Mouse (Mus musculus) spleen, postnatal 36 days (tissue): ENCODE results near the gene 4930579G24Rik.

ENCODE experiments used
- DNase-seq, 2 experiments: peaks; one replicate each; pipeline ENCODE4 v3.0.0; 2022; ENCODE audit warnings: low spot score in 2 of 2, mixed read lengths in 1 of 2

Gene 4930579G24Rik

GRCm38 (mm10) chr3:79628561-79629415, at the start of gene 4930579G24Rik:
4930579G24Rik (plus strand) TSS chr3:79629079.
- DNase-seq: peak; percentile 98

GRCm38 (mm10) chr3:79579891-79580575, 48.8 kb upstream of the 4930579G24Rik start:
- peak in 1 of 2 experiments; percentile 37 for DNase-seq

- DNase-seq: peak; percentile 76 to 79
Measured at GRCm38 (mm10) chr3:79586804-79587203, 42.1 kb upstream of the 4930579G24Rik start.

GRCm38 (mm10) chr3:79589671-79590070, 39.2 kb upstream of the 4930579G24Rik start:
- DNase-seq: no peak

- peak; percentile 76 to 77 for DNase-seq
Measured at GRCm38 (mm10) chr3:79590863-79591792, 37.8 kb upstream of the 4930579G24Rik start, which contains the start of gene Ppid. Ppid (plus strand) TSS chr3:79591342.

GRCm38 (mm10) chr3:79591793-79592471, 36.9 kb upstream of the 4930579G24Rik start:
- no peak for DNase-seq

- no peak for DNase-seq
Measured at GRCm38 (mm10) chr3:79595468-79595867, 33.4 kb upstream of the 4930579G24Rik start.

GRCm38 (mm10) chr3:79609886-79610285, 19.0 kb upstream of the 4930579G24Rik start:
- no peak for DNase-seq

- DNase-seq: no peak
Measured at GRCm38 (mm10) chr3:79627484-79628181, 1.2 kb upstream of the 4930579G24Rik start.

- DNase-seq: no peak
Measured at GRCm38 (mm10) chr3:79628182-79628560, 708 bp upstream of the 4930579G24Rik start.

GRCm38 (mm10) chr3:79629416-79629730, 494 bp downstream of the 4930579G24Rik start, which contains the start of gene Etfdh:
Etfdh (minus strand) TSS chr3:79629500.
- DNase-seq: peak; percentile 31 to 42

GRCm38 (mm10) chr3:79652129-79652528, 23.2 kb downstream of the 4930579G24Rik start:
- no peak for DNase-seq

GRCm38 (mm10) chr3:79656682-79657081, 27.8 kb downstream of the 4930579G24Rik start:
- no peak for DNase-seq

GRCm38 (mm10) chr3:79664787-79665408, 36.0 kb downstream of the 4930579G24Rik start:
- peak; percentile 12 to 43 for DNase-seq

GRCm38 (mm10) chr3:79670556-79670955, 41.7 kb downstream of the 4930579G24Rik start:
- no peak for DNase-seq

GRCm38 (mm10) chr3:79672188-79672587, 43.3 kb downstream of the 4930579G24Rik start:
- DNase-seq: no peak

GRCm38 (mm10) chr3:79673082-79673481, 44.2 kb downstream of the 4930579G24Rik start:
- DNase-seq: peak; percentile 13 to 40

- no peak for DNase-seq
Measured at GRCm38 (mm10) chr3:79674641-79675040, 45.8 kb downstream of the 4930579G24Rik start.

GRCm38 (mm10) chr3:79676411-79676810, 47.5 kb downstream of the 4930579G24Rik start:
- DNase-seq: no peak
